Mouse (Mus musculus) inflammation-experienced regulatory T-cells (primary cell): Measurements from ENCODE around the gene Ecel1. TPM values are rescaled to one million over a fixed set of nuclear protein-coding genes. Genes with fewer than 3 reads are reported as not detected.

Experiments used
- polyA plus RNA-seq, 2 experiments: library from polyadenylated mRNA; unstranded; fragments of 100-300 nt; shearing (Covaris generic); gene quantifications; one replicate each; pipeline ENCODE4 v1.2.1; 2017

Gene Ecel1
- polyA plus RNA-seq: 1 to 10 TPM; 1.6 to 2.7 TPM

DNA sequence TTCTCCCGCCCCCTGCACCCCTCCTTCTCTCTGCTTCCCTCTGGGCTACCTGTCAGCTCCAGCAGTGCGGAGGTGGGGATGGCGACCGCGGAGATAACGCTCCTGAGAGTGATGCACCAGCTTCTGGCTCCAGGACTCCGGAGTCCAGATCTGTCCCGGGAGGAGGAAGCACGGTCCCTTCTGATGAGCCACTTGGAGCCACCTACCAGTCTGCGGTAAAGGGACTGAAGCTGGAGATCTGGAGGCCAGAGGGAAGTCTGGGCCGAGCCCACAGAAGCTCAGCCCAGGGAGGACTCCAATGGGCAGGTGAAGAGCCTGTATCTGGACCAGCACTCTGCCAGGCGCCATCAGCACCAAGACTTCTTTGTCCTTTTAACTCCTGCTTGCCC is at the start of gene Ecel1:
TSS of gene Ecel1 (minus strand) at position 323 of the 389 bp plus-strand sequence.

DNA sequence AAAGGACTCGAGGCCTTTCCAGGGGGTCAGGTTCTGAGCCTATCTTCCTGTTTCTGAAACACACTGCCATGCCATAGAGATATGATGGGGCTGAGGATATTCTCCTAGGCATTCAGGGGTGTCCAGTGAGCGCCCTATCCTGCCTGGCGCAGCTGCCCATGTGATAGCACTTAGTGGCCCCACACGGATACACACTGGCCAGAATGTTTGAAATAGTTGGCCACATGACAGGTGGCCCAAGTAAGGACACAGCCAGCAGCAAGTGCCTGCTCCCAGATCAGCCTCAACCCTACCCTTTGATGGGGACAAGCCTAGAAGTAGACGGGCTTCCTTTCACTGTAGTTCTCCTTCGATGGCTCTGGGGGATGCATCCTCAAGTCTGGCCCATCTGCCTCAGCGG is 48.1 kb upstream of the Ecel1 start, which contains the start of gene Chrng:
TSS of gene Chrng (plus strand) at position 193 of the 400 bp plus-strand sequence.

DNA sequence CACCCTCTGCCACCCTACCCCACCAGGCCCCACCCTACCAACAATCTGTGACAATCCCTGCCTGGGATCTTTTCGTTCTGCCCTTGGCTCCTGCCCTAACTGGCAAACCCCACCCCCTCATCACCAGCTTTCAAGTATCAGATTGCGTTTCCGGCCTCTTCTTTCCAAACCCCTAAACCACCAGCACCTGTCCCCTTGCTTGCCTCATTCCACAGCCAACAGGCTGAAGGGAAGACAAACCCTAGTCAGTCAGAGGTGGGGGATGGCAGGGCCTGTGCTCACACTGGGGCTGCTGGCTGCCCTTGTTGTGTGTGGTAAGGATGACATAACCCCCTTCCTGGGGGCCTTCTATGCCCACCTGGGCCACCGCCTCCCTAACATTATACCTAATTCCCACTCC is 34.1 kb upstream of the Ecel1 start, which contains the start of gene Chrnd:
TSS of gene Chrnd (plus strand) at position 179 of the 400 bp plus-strand sequence.

DNA sequence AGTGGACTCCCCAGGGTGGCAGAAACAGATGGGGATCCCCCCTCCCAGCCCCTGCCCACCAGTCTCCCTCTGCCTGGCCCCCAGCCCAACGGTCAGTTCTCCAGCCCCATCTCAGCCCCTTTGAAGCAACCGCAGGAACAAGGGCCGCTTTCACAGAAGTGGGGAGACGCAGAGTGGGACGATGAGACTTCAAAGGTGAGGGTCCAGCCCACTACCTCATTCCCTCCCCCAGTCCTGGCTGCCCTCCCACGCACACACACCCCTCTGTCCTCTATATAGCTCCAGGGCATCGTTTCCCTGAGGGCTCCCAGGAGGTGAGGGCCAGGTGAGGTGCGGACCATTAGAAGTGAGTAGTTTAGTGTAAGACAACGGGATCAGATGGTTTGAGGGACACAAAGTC is 26.7 kb upstream of the Ecel1 start, which contains the start of gene Prss56:
TSS of gene Prss56 (plus strand) at position 301 of the 400 bp plus-strand sequence.

DNA sequence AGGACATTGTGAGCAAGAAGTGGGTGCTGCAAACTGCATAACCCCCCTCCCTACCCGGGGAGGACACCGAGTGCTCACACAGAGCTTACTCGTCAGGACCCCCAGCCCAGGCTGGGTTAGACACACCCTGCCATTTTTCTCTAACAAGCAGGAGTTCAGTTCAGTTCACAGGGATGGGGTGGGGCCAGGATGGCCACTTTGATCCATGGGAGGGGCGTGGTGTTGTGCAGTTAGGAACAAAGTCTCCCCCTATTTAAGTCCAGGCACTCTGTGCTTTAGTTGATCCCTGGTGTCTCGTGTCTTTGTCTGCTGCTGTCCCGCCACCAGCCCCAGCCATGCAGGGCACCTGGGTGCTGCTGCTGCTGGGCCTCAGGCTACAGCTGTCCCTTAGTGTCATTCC is 31.6 kb downstream of the Ecel1 start, which contains the start of gene Akp3:
TSS of gene Akp3 (plus strand) at position 301 of the 400 bp plus-strand sequence.

DNA sequence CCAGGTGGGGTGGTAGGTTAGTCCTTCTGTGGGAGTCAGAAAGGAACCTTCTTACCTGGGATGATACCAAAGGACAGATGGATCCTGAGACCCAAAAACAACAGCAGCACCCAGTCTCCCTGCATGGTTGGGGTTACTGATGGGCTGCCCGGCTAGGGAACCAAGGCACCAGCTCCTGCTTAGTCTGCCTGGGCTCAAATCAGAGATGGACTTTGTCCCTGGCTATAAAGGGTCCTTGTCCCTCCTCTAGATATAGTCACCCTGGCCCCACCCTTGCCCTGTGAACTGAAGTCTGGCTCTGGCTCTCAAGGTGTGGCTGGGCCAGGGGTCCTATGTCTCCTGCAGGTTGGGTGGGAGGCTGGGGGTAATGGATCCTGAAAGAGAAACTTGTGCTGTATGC is 54.9 kb downstream of the Ecel1 start, which contains the start of gene Alpi:
TSS of gene Alpi (minus strand) at position 196 of the 400 bp plus-strand sequence.

Other genes starting within 250 kb of the Ecel1 start
- not detected for gene Alppl2, start 66.6 kb downstream of the Ecel1 start, polyA plus RNA-seq
- under 1 TPM in 1 of 2 experiments, not detected in 1; 0.78 TPM for gene Alpi, start 54.9 kb downstream of the Ecel1 start, polyA plus RNA-seq
- not detected for gene Akp3, start 31.5 kb downstream of the Ecel1 start, polyA plus RNA-seq
- not detected for gene Prss56, start 26.8 kb upstream of the Ecel1 start, polyA plus RNA-seq
- gene Chrnd, start 34.1 kb upstream of the Ecel1 start, polyA plus RNA-seq: under 1 TPM in 1 of 2 experiments, not detected in 1; 0.64 TPM
- gene Chrng, start 48.1 kb upstream of the Ecel1 start, polyA plus RNA-seq: under 1 TPM in 1 of 2 experiments, not detected in 1; 0.24 TPM
- 100 to 1,000 TPM; 117 to 140 TPM for gene Eif4e2, start 57.4 kb upstream of the Ecel1 start, polyA plus RNA-seq
- 1 to 10 TPM in 1 of 2 experiments, not detected in 1; 4.0 TPM for gene Efhd1, start 107.8 kb upstream of the Ecel1 start, polyA plus RNA-seq
- gene Gigyf2, start 170.5 kb upstream of the Ecel1 start, polyA plus RNA-seq: 10 to 100 TPM; 56.4 to 70.5 TPM
- gene Kcnj13, start 238.2 kb upstream of the Ecel1 start, polyA plus RNA-seq: under 1 TPM; 0.53 to 0.84 TPM